Mouse (Mus musculus): ENCODE results near the gene Mtmr12. TPM values are rescaled to one million over a fixed set of nuclear protein-coding genes. Genes with fewer than 3 reads are reported as not detected.

Mtmr12 gene
- polyA plus RNA-seq, 1 experiment from 2014 or later: 15.4 TPM

- H3K4me3 ChIP-seq (ENCODE audit: control insufficient read depth in 1 of 2, insufficient read depth in 1 of 2, low read depth in 1 of 2, low read length in 2 of 2): no peak overlapping the region
- H3K27me3 ChIP-seq (ENCODE audit: control insufficient read depth, insufficient read depth, low read length): no peaks in the 10 kb centered on the region
- ATAC-seq (ENCODE audit: insufficient number of reproducible peaks, insufficient read depth, low FRiP score, low read depth): no peak
- H3K9me3 ChIP-seq (ENCODE audit: control insufficient read depth, low read length): no peaks in the 10 kb centered on the region
- peak overlapping the region; percentile 12; the same call in 1 of the 2 replicates for H3K9ac ChIP-seq (ENCODE audit: low read length)
- peak overlapping the region; percentile 72 to 88 for H3K27ac ChIP-seq (replicated peaks in 1 of 2; ENCODE audit: control insufficient read depth in 1 of 2, insufficient read depth in 1 of 2, low read depth in 2 of 2, low read length in 2 of 2)
- whole genome bisulfite sequencing: 25% methylated on average over 4 of the region's 4 CpGs
- peaks cover 33% of the 10 kb centered on the region for H3K36me3 ChIP-seq (ENCODE audit: control insufficient read depth, insufficient read depth, low read length)
- H3K4me1 ChIP-seq (ENCODE audit: control insufficient read depth in 2 of 2, insufficient read depth in 2 of 2, low read length in 2 of 2): peaks cover 24 to 43% of the 10 kb centered on the region in 2 experiments
- H3K4me2 ChIP-seq (ENCODE audit: low read length): no peak overlapping the region
These were observed 42.4 kb downstream of the Mtmr12 start for GRCm38 (mm10) chr15:12247159-12247603.

- WGBS: 63% methylated on average over 4 of the region's 4 CpGs
- Histone ChIP-seq H3K27me3 (ENCODE audit: control insufficient read depth, insufficient read depth, low read length) (no peaks in the 10 kb centered on the region), H3K4me2 (ENCODE audit: low read length) (no peak overlapping the region), H3K27ac (replicated peaks in 1 of 2; ENCODE audit: control insufficient read depth in 1 of 2, insufficient read depth in 1 of 2, low read depth in 2 of 2, low read length in 2 of 2) (0 out of 4 replicates have a peak overlapping the region, but pooled peaks of 1 of the 2 experiments have one; percentile 88), H3K9me3 (ENCODE audit: control insufficient read depth, low read length) (no peaks in the 10 kb centered on the region), H3K36me3 (ENCODE audit: control insufficient read depth, insufficient read depth, low read length) (peaks cover 39% of the 10 kb centered on the region), H3K9ac (ENCODE audit: low read length) (no peak overlapping the region), H3K4me3 (ENCODE audit: control insufficient read depth in 1 of 2, insufficient read depth in 1 of 2, low read depth in 1 of 2, low read length in 2 of 2) (no peak overlapping the region), H3K4me1 (ENCODE audit: control insufficient read depth in 2 of 2, insufficient read depth in 2 of 2, low read length in 2 of 2) (peaks cover 24 to 43% of the 10 kb centered on the region in 2 experiments)
- ATAC-seq (ENCODE audit: insufficient number of reproducible peaks, insufficient read depth, low FRiP score, low read depth): no peak
These were observed 43.5 kb downstream of the Mtmr12 start for GRCm38 (mm10) chr15:12248279-12248678.

- Histone ChIP-seq H3K27me3 (ENCODE audit: control insufficient read depth, insufficient read depth, low read length) (no peaks in the 10 kb centered on the region), H3K27ac (replicated peaks in 1 of 2; ENCODE audit: control insufficient read depth in 1 of 2, insufficient read depth in 1 of 2, low read depth in 2 of 2, low read length in 2 of 2) (no peak overlapping the region), H3K9ac (ENCODE audit: low read length) (no peak overlapping the region), H3K36me3 (ENCODE audit: control insufficient read depth, insufficient read depth, low read length) (peaks cover 42% of the 10 kb centered on the region), H3K9me3 (ENCODE audit: control insufficient read depth, low read length) (no peaks in the 10 kb centered on the region), H3K4me1 (ENCODE audit: control insufficient read depth in 2 of 2, insufficient read depth in 2 of 2, low read length in 2 of 2) (peaks cover 13 to 27% of the 10 kb centered on the region in 2 experiments), H3K4me2 (ENCODE audit: low read length) (no peak overlapping the region), H3K4me3 (ENCODE audit: control insufficient read depth in 1 of 2, insufficient read depth in 1 of 2, low read depth in 1 of 2, low read length in 2 of 2) (no peak overlapping the region)
- WGBS: 86% methylated on average over 5 of the region's 5 CpGs
- ATAC-seq (ENCODE audit: insufficient number of reproducible peaks, insufficient read depth, low FRiP score, low read depth): no peak
These were observed 45.5 kb downstream of the Mtmr12 start for GRCm38 (mm10) chr15:12250350-12250749.

- H3K4me3 ChIP-seq (ENCODE audit: control insufficient read depth in 1 of 2, insufficient read depth in 1 of 2, low read depth in 1 of 2, low read length in 2 of 2): no peak overlapping the region
- peaks cover 43% of the 10 kb centered on the region for H3K36me3 ChIP-seq (ENCODE audit: control insufficient read depth, insufficient read depth, low read length)
- H3K27me3 ChIP-seq (ENCODE audit: control insufficient read depth, insufficient read depth, low read length): no peaks in the 10 kb centered on the region
- no peak overlapping the region for H3K9ac ChIP-seq (ENCODE audit: low read length)
- 88% methylated on average over 15 of the region's 15 CpGs for WGBS
- no peak for ATAC-seq (ENCODE audit: insufficient number of reproducible peaks, insufficient read depth, low FRiP score, low read depth)
- H3K9me3 ChIP-seq (ENCODE audit: control insufficient read depth, low read length): no peaks in the 10 kb centered on the region
- peaks cover 4 to 15% of the 10 kb centered on the region in 2 experiments for H3K4me1 ChIP-seq (ENCODE audit: control insufficient read depth in 2 of 2, insufficient read depth in 2 of 2, low read length in 2 of 2)
- H3K4me2 ChIP-seq (ENCODE audit: low read length): no peak overlapping the region
- no peak overlapping the region for H3K27ac ChIP-seq (replicated peaks in 1 of 2; ENCODE audit: control insufficient read depth in 1 of 2, insufficient read depth in 1 of 2, low read depth in 2 of 2, low read length in 2 of 2)
These were observed 46.8 kb downstream of the Mtmr12 start for GRCm38 (mm10) chr15:12251416-12252140.

- no peak overlapping the region for H3K9ac ChIP-seq (ENCODE audit: low read length)
- no peak overlapping the region for H3K4me3 ChIP-seq (ENCODE audit: control insufficient read depth in 1 of 2, insufficient read depth in 1 of 2, low read depth in 1 of 2, low read length in 2 of 2)
- H3K4me2 ChIP-seq (ENCODE audit: low read length): no peak overlapping the region
- peaks cover 3 to 9% of the 10 kb centered on the region in 2 experiments for H3K4me1 ChIP-seq (ENCODE audit: control insufficient read depth in 2 of 2, insufficient read depth in 2 of 2, low read length in 2 of 2)
- peaks cover 45% of the 10 kb centered on the region for H3K36me3 ChIP-seq (ENCODE audit: control insufficient read depth, insufficient read depth, low read length)
- ATAC-seq (ENCODE audit: insufficient number of reproducible peaks, insufficient read depth, low FRiP score, low read depth): no peak
- no peak overlapping the region for H3K27ac ChIP-seq (replicated peaks in 1 of 2; ENCODE audit: control insufficient read depth in 1 of 2, insufficient read depth in 1 of 2, low read depth in 2 of 2, low read length in 2 of 2)
- no peaks in the 10 kb centered on the region for H3K9me3 ChIP-seq (ENCODE audit: control insufficient read depth, low read length)
- 91% methylated on average over 2 of the region's 2 CpGs for WGBS
- no peaks in the 10 kb centered on the region for H3K27me3 ChIP-seq (ENCODE audit: control insufficient read depth, insufficient read depth, low read length)
These were observed 47.3 kb downstream of the Mtmr12 start for GRCm38 (mm10) chr15:12252141-12252489.

GRCm38 (mm10) chr15:12257730-12258494 lies 53.1 kb downstream of the Mtmr12 start:
- no peak for ATAC-seq (ENCODE audit: insufficient number of reproducible peaks, insufficient read depth, low FRiP score, low read depth)
- no peak overlapping the region for H3K9ac ChIP-seq (ENCODE audit: low read length)
- no peak overlapping the region for H3K4me2 ChIP-seq (ENCODE audit: low read length)
- H3K36me3 ChIP-seq (ENCODE audit: control insufficient read depth, insufficient read depth, low read length): peaks cover 73% of the 10 kb centered on the region
- no peak overlapping the region for H3K27ac ChIP-seq (replicated peaks in 1 of 2; ENCODE audit: control insufficient read depth in 1 of 2, insufficient read depth in 1 of 2, low read depth in 2 of 2, low read length in 2 of 2)
- no peak overlapping the region for H3K4me3 ChIP-seq (ENCODE audit: control insufficient read depth in 1 of 2, insufficient read depth in 1 of 2, low read depth in 1 of 2, low read length in 2 of 2)
- no peaks in the 10 kb centered on the region for H3K9me3 ChIP-seq (ENCODE audit: control insufficient read depth, low read length)
- no peaks in the 10 kb centered on the region for H3K27me3 ChIP-seq (ENCODE audit: control insufficient read depth, insufficient read depth, low read length)
- 81% methylated on average over 16 of the region's 16 CpGs for whole genome bisulfite sequencing
- H3K4me1 ChIP-seq (ENCODE audit: control insufficient read depth in 2 of 2, insufficient read depth in 2 of 2, low read length in 2 of 2): no peaks in the 10 kb centered on the region

GRCm38 (mm10) chr15:12263056-12263455 lies 58.2 kb downstream of the Mtmr12 start:
- no peak overlapping the region for H3K4me3 ChIP-seq (ENCODE audit: control insufficient read depth in 1 of 2, insufficient read depth in 1 of 2, low read depth in 1 of 2, low read length in 2 of 2)
- H3K9me3 ChIP-seq (ENCODE audit: control insufficient read depth, low read length): no peaks in the 10 kb centered on the region
- H3K4me1 ChIP-seq (ENCODE audit: control insufficient read depth in 2 of 2, insufficient read depth in 2 of 2, low read length in 2 of 2): no peaks in the 10 kb centered on the region
- WGBS: 66% methylated on average over 3 of the region's 3 CpGs
- no peaks in the 10 kb centered on the region for H3K27me3 ChIP-seq (ENCODE audit: control insufficient read depth, insufficient read depth, low read length)
- no peak overlapping the region for H3K4me2 ChIP-seq (ENCODE audit: low read length)
- H3K9ac ChIP-seq (ENCODE audit: low read length): no peak overlapping the region
- ATAC-seq (ENCODE audit: insufficient number of reproducible peaks, insufficient read depth, low FRiP score, low read depth): no peak
- H3K36me3 ChIP-seq (ENCODE audit: control insufficient read depth, insufficient read depth, low read length): peaks cover 94% of the 10 kb centered on the region
- H3K27ac ChIP-seq (replicated peaks in 1 of 2; ENCODE audit: control insufficient read depth in 1 of 2, insufficient read depth in 1 of 2, low read depth in 2 of 2, low read length in 2 of 2): no peak overlapping the region

All from heart, embryonic 14.5 days (tissue).